Mouse (Mus musculus) neural tube, embryonic 12.5 days (tissue): ENCODE measurements around the gene Tmsb15a. TPM values are rescaled to one million over a fixed set of nuclear protein-coding genes. Genes with fewer than 3 reads are reported as not detected.
"Not testable (repeated sequence)": the region's sequence is repeated elsewhere in the genome, so short reads cannot be mapped to it uniquely, and the experiment has no call there.

ENCODE experiments used
- ATAC-seq: fragments of 200-750 bp; cut with Nextera tagmentation; 2 replicates; pipeline ENCODE4 v1.8.0; 2017; ENCODE audit warnings: low read depth, mild to moderate bottlenecking, moderate TSS enrichment, moderate library complexity; ENCODE audit not compliant: low FRiP score
- H3K27ac ChIP-seq: fragments of 300-500 bp; sonication (generic); 2 replicates; pipeline ENCODE4 v1.5.1; 2016
- H3K27me3 ChIP-seq: fragments of 300-500 bp; sonication (generic); replicated peaks from 2 replicates; pipeline ENCODE4 v1.6.1; 2016; ENCODE audit warnings: mild to moderate bottlenecking
- H3K36me3 ChIP-seq: fragments of 300-500 bp; sonication (generic); 2 replicates; pipeline ENCODE4 v1.6.1; 2016; ENCODE audit warnings: mild to moderate bottlenecking
- H3K4me1 ChIP-seq: fragments of 300-500 bp; sonication (generic); 2 replicates; pipeline ENCODE4 v1.6.1; 2016
- H3K4me2 ChIP-seq: fragments of 300-500 bp; sonication (generic); replicated peaks from 2 replicates; pipeline ENCODE4 v1.6.1; 2016; ENCODE audit warnings: mild to moderate bottlenecking
- H3K4me3 ChIP-seq: fragments of 300-500 bp; sonication (generic); 2 replicates; pipeline ENCODE4 v1.5.1; 2016
- H3K9ac ChIP-seq: fragments of 300-500 bp; sonication (generic); 2 replicates; pipeline ENCODE4 v1.6.1; 2016; ENCODE audit warnings: mild to moderate bottlenecking
- H3K9me3 ChIP-seq: fragments of 300-500 bp; sonication (generic); 2 replicates; pipeline ENCODE4 v1.6.1; 2016; ENCODE audit warnings: mild to moderate bottlenecking
- WGBS: fragments of 180-500 bp; shearing (Covaris S2); methylation state at CpG from one replicate; pipeline ENCODE4 v1.1.7; 2016; 5-methylcytosine and 5-hydroxymethylcytosine counted together
- polyA plus RNA-seq: library from polyadenylated mRNA; unstranded; fragments of >200 nt; fragmentation: Nextera tagmentation; extraction: Ambion mirVana; gene quantifications from 2 replicates; pipeline ENCODE4 v1.2.1, GENCODE M21; 2016

Tmsb15a gene
- not detected in 2 replicates for polyA plus RNA-seq

DNA sequence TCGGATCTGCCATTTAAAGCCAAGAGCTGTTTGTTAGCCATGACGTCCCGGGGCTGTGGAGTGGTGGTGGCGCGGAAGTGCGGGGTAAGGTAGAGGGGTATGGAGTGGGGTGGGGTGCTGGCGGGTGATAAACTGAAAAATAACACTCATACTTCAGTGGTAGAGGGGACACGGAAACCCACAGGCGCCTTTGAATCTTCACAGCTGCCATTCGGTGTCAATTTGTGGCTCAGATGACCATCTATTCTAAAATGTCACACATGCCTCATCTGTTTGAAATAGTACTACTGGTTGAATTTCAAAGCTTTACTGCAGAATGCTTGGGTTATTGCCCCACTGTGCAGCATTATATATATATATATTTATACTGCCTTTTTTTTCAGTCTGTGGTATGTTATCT lies at the start of gene Tmsb15a:
Gene Tmsb15a, minus strand, starts transcription at position 101 of the 400 bp plus-strand sequence.
- Histone ChIP-seq H3K9me3 (no peaks in the 10 kb centered on the region), H3K27me3 (no peaks in the 10 kb centered on the region), H3K27ac (no peak within 1 kb of the TSS), H3K36me3 (no peaks in the 10 kb centered on the region), H3K4me1 (no peaks in the 10 kb centered on the region), H3K9ac (no peak within 1 kb of the TSS), H3K4me2 (no peak within 1 kb of the TSS), H3K4me3 (no peak within 1 kb of the TSS)
- WGBS = 83% methylated on average over 10 of the region's 10 CpGs
- ATAC-seq = no peak

DNA sequence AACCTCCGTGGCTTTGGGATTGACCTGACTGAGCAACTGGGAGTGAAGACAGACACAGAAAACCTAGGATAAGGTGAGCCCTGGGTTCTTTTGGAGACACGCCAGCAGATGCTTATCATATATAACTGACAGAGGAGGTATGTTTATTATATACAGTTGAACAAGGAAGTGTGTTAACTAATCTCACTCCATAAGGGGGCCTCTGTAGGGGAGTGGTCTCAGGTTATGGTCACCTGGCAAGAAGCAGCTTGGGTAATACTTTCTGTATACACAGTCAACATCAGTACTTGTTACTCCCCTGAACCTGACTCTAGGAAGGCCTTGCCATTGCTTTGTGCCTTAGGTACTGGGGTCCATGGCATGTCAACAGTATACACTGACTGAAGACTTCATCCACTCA lies 43.5 kb upstream of the Tmsb15a start:
- no peak for ATAC-seq
- H3K27me3 ChIP-seq = no peaks in the 10 kb centered on the region
- no peaks in the 10 kb centered on the region for H3K36me3 ChIP-seq
- no peaks in the 10 kb centered on the region for H3K4me1 ChIP-seq
- no peak overlapping the region for H3K9ac ChIP-seq
- H3K4me2 ChIP-seq = no peak overlapping the region
- WGBS = 84% methylated on average over 2 of the region's 2 CpGs
- no peak overlapping the region for H3K4me3 ChIP-seq
- H3K27ac ChIP-seq = no peak overlapping the region
- no peaks in the 10 kb centered on the region for H3K9me3 ChIP-seq

DNA sequence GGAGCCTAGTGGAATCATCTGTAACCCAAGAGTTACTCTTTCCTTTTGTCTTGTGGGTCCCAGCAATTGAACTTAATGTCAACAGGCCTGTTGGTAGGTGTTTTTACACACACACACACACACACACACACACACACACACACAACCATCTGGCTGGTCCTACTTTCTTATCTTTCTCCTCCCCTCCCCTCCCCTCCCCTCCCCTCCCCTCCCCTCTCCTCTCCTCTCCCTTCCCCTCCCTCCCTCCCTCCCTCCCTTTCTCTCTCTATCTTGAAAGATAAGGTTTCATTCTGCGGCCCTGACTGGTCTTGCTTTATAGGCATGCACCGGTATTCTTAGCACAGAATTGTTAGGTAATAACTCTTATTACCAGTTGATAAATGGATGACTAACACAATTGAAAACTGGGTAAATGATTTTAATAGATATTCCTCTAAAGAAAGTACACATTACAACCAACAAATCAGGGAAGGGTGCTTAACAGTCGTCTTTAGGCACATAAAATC lies 43.0 kb upstream of the Tmsb15a start:
- H3K27me3 ChIP-seq = no peaks in the 10 kb centered on the region
- no peaks in the 10 kb centered on the region for H3K9me3 ChIP-seq
- no peaks in the 10 kb centered on the region for H3K4me1 ChIP-seq
- H3K4me3 ChIP-seq = no peak overlapping the region
- ATAC-seq = no peak
- no peaks in the 10 kb centered on the region for H3K36me3 ChIP-seq
- 80% methylated on average over 3 of the region's 3 CpGs for WGBS
- H3K27ac ChIP-seq = no peak overlapping the region
- no peak overlapping the region for H3K4me2 ChIP-seq
- no peak overlapping the region for H3K9ac ChIP-seq

DNA sequence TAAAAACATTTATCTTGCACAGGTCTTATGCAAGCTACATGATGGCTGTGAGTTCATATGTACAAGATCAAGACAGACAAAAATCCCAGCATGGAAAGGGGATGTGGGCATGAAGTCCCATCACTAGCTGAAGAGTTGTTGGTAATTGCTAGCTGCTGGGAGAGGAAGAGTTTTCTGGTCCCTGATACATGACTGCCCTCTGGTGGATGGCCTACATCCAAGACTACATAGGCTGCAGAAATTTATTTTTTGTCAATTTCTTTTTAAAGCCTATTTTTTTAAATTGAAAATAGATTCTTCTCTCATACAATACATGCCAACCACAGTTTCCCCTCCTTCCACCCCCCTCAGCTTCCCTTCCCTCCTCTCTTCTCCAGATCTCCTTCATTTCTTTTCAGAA lies 36.6 kb upstream of the Tmsb15a start:
- Histone ChIP-seq H3K9ac (no peak overlapping the region), H3K9me3 (no peaks in the 10 kb centered on the region)

DNA sequence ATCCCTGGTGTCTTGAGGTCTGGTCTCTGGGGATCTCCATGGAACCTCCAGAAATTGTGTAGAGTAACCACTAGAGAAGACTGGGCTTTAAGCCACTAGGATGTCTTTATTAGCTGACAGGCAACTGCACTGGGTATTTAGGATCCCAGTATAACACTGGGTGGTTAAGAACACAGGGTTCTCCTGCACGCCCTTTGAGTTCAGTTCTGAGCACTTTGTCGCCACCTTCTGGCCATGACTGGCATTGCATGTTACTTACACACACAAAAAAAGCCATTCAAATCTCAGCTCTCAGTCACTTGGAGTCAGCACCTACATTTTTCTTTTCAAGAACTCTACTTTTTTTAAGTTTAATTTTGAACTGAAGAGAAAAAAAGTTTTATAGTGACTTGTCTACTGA lies 27.8 kb upstream of the Tmsb15a start:
- 0 out of 2 replicates have a peak, but pooled peaks have one; percentile 48 for ATAC-seq

More for the DNA sequence above, 36.6 kb upstream of the Tmsb15a start:
- no peak for ATAC-seq
- H3K4me2 ChIP-seq = no peak overlapping the region
- H3K4me3 ChIP-seq = no peak overlapping the region
- H3K27ac ChIP-seq = no peak overlapping the region
- H3K27me3 ChIP-seq = no peaks in the 10 kb centered on the region
- H3K4me1 ChIP-seq = no peaks in the 10 kb centered on the region
- no peaks in the 10 kb centered on the region for H3K36me3 ChIP-seq

DNA sequence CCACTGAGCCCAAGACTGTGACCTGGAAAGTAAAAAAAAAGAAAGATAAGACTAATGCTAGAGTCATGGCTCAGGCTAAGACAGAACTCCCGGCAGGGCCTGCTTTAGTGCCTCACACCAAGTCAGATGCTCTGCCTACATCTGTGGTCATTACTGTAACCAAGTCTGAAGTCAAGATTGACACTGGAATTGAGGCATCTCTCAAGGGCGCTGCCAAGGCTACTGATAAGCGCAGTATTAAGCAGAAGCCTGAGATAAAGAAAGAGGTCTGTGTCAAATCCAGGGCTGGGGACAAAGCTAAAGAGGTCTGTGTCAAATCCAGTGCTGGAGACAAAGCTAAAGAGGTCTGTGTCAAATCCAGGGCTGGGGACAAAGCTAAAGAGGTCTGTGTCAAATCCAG lies 20.3 kb upstream of the Tmsb15a start:
- not testable (repeated sequence) for ATAC-seq, H3K4me2 ChIP-seq, H3K27me3 ChIP-seq, H3K4me3 ChIP-seq, H3K27ac ChIP-seq, H3K36me3 ChIP-seq, H3K9ac ChIP-seq, H3K9me3 ChIP-seq, H3K4me1 ChIP-seq
- 95% methylated on average over 3 of the region's 3 CpGs for WGBS

More for the DNA sequence above, 27.8 kb upstream of the Tmsb15a start:
- Histone ChIP-seq H3K9me3 (no peaks in the 10 kb centered on the region), H3K27me3 (no peaks in the 10 kb centered on the region), H3K4me1 (no peaks in the 10 kb centered on the region), H3K4me3 (no peak overlapping the region), H3K27ac (no peak overlapping the region), H3K9ac (no peak overlapping the region), H3K4me2 (no peak overlapping the region), H3K36me3 (no peaks in the 10 kb centered on the region; the same call in 1 of the 2 replicates)
- WGBS = 6% methylated on average over 2 of the region's 2 CpGs

DNA sequence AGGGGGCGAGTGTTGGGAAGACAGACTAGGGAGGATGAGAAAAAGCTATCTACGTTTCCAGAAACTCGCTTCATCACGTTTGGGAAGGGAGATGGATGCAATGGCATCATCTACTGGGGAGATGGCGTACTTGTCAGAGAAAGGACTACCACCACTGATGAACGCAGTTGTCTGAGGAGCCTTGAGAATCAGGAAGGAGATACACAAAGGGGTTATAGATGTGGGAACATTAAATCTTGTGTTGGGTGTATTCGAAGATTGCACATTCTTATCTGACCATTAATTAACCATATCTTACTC lies 17.9 kb upstream of the Tmsb15a start:
- H3K36me3 ChIP-seq = peaks cover 6% of the 10 kb centered on the region; the same call in 1 of the 2 replicates
- H3K4me2 ChIP-seq = peak overlapping the region; percentile 57
- peak; percentile 38; the same call in 1 of the 2 replicates for ATAC-seq
- peak overlapping the region; percentile 55 for H3K4me3 ChIP-seq
- no peaks in the 10 kb centered on the region for H3K27me3 ChIP-seq
- H3K27ac ChIP-seq = no peak overlapping the region
- H3K9me3 ChIP-seq = no peaks in the 10 kb centered on the region
- peak overlapping the region; percentile 65 for H3K9ac ChIP-seq
- no peaks in the 10 kb centered on the region for H3K4me1 ChIP-seq
- 26% methylated on average over 7 of the region's 7 CpGs for WGBS

DNA sequence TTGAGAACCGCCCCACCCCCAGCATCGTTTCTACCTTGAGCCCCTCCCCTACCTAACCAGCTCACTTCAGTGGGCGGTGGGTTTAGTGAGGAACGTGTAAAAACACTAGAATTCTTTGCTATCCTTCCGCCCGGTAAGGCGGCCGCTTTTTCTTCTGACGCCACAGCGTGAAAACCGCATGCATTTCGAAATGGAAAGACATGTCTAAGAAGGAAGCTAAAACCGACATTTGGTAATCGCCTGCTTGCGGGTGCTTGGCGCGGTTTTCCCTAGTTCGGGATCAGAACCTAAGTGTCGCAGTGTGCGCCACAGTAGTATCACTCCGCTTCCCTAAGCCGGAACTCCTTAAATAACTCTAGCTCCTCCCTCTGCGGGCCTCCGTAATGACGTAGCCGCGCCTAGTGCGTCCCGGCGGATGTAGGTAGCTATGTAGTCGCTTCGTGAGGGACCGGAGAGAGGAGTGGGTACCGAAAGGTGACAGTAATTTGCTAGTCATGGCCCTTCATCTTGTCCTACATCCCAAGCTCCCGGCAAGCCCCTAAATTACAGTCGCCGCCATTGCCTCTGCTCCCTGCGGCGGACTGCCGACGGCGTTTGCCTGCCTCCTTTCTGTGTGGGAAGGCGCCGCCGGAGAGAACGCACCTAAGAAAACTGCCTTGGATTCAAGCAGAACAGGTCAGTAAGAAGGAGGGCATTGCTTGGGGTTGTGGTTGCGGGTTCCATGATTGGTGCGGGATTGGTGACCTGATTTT lies 17.4 kb upstream of the Tmsb15a start, which contains the start of the genes Armcx5 and Gprasp1:
Gene Armcx5, plus strand, starts transcription at position 430 of the 752 bp plus-strand sequence.
Gene Gprasp1, plus strand, starts transcription at position 430 of the 752 bp plus-strand sequence.
- H3K4me3 ChIP-seq = peak within 1 kb of the TSS; percentile 55
- H3K27ac ChIP-seq = no peak within 1 kb of the TSS
- peak within 1 kb of the TSS; percentile 57 for H3K4me2 ChIP-seq
- peak within 1 kb of the TSS; percentile 65 for H3K9ac ChIP-seq
- WGBS = 24% methylated on average over 48 of the region's 48 CpGs
- no peaks in the 10 kb centered on the region for H3K4me1 ChIP-seq
- peak; percentile 98 for ATAC-seq
- H3K27me3 ChIP-seq = no peaks in the 10 kb centered on the region
- H3K36me3 ChIP-seq = peaks cover 6% of the 10 kb centered on the region; the same call in 1 of the 2 replicates
- H3K9me3 ChIP-seq = no peaks in the 10 kb centered on the region

DNA sequence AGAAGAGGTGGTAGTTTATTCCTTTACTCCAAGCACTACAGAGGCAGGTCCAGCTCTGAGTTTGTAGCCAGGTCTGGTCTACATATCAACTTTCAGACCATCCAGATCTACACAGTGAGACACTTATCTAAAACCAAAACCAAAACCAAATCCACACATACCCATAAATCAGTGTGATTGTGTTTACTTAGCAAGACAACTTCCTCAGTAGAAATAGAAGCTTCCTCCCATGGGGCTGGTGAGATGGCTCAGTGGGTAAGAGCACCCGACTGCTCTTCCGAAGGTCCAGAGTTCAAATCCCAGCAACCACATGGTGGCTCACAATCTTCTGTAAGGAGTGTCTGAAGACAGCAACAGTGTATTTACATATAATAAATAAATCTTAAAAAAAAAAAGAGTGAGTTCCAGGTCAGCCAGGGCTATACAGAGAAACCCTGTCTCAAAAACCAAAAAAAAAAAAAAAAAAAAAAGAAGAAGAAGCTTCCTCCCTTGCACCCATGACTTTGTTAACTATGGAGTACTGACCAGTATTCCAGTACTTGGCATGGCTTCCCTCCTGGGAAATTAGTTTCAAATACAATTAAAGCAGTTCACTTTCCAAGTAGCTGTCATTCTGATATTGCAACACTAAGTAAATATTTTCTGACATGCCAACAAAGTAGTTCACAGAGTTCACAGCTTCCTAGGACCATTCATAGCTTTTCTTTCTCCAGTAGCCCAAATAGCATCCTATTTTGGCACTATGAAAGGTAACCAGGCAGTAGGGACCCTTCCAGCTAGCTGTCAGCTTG lies 13.9 kb upstream of the Tmsb15a start:
- H3K36me3 ChIP-seq = no peaks in the 10 kb centered on the region
- no peak overlapping the region for H3K4me2 ChIP-seq
- 95% methylated on average over 2 of the region's 2 CpGs for WGBS
- no peaks in the 10 kb centered on the region for H3K4me1 ChIP-seq
- H3K9me3 ChIP-seq = no peaks in the 10 kb centered on the region
- no peaks in the 10 kb centered on the region for H3K27me3 ChIP-seq
- H3K4me3 ChIP-seq = no peak overlapping the region
- H3K9ac ChIP-seq = no peak overlapping the region
- H3K27ac ChIP-seq = no peak overlapping the region
- ATAC-seq = no peak

DNA sequence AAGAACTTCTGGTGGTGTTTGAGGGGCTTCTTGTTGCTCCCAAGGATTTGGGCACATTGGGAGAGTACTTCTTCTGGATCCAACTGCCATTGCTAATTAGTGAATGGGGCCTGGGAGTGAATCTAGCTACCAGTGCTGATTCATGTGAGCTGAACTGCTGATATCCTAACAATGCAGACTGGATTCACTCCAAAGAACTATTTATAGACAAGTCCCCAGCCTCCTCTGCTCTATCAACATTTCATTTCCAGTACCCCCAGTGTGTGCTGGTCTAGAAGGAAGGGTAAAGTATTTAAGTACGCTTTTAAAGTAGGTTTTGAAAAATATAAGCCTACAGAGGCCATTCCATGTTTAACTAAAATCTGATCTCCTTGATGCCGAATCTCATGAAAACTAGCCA lies 12.2 kb downstream of the Tmsb15a start:
- Histone ChIP-seq H3K4me2 (no peak overlapping the region), H3K36me3 (no peaks in the 10 kb centered on the region), H3K9me3 (no peaks in the 10 kb centered on the region), H3K4me1 (no peaks in the 10 kb centered on the region), H3K27me3 (no peaks in the 10 kb centered on the region), H3K4me3 (no peak overlapping the region), H3K9ac (no peak overlapping the region), H3K27ac (no peak overlapping the region)
- WGBS = 83% methylated on average over 2 of the region's 2 CpGs
- no peak for ATAC-seq

DNA sequence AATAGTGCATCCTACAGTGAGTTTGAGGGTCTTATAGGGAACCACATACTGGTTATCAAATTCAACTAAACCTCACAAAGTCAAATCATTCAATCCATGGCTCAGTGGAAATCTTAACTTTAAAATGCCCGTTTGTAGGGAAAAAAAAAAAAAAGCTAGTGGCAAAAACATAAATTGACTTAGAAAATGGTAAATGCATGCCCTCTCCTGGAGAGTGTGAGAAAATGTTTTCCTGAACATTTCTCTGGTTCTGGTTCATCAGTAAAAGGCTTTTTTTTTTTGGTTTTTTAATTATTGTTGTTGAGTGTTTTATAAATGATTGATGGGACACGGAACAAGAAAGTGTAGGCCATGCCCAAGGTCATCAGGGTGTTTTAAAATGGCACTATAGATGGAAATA lies 20.7 kb downstream of the Tmsb15a start:
- no peak overlapping the region for H3K9ac ChIP-seq
- H3K4me1 ChIP-seq = no peaks in the 10 kb centered on the region
- no peak overlapping the region for H3K4me2 ChIP-seq
- 51% methylated on average over 2 of the region's 2 CpGs for WGBS
- H3K27ac ChIP-seq = no peak overlapping the region
- no peak for ATAC-seq
- H3K36me3 ChIP-seq = no peaks in the 10 kb centered on the region
- no peaks in the 10 kb centered on the region for H3K9me3 ChIP-seq
- no peaks in the 10 kb centered on the region for H3K27me3 ChIP-seq
- H3K4me3 ChIP-seq = no peak overlapping the region

DNA sequence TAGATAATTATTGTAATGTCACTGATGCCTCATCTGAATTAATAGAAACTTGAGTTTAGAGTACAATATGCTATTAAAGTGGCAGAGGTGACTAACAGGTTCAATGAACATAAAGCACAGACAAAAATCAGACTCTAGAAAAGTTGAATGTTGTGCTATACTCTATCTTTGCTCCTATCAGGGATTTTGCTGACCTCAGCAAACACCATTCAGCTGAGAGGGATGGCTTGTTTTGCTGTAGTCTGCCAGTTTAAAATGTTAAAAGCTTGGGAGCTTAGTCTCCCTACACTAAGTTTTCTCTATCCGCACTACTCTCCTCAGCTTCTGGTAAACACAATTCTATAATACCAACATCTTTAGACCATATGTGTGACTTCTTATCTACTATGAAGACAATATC lies 21.9 kb downstream of the Tmsb15a start:
- Histone ChIP-seq H3K27me3 (no peaks in the 10 kb centered on the region), H3K36me3 (no peaks in the 10 kb centered on the region), H3K9ac (no peak overlapping the region), H3K4me3 (no peak overlapping the region), H3K9me3 (no peaks in the 10 kb centered on the region), H3K4me2 (no peak overlapping the region), H3K4me1 (no peaks in the 10 kb centered on the region), H3K27ac (no peak overlapping the region)
- WGBS = 97% methylated on average over 1 of the region's 1 CpGs
- ATAC-seq = no peak
